Mouse (Mus musculus) adrenal gland, postnatal 25 days (tissue): Measurements from ENCODE around the gene Vsx2. TPM values are rescaled to one million over a fixed set of nuclear protein-coding genes. Genes with fewer than 3 reads are reported as not detected.
A peak's percentile ranks its signal among the peaks of the same experiment; 100 is the strongest.
"Not testable (repeated sequence)": the region's sequence is repeated elsewhere in the genome, so short reads cannot be mapped to it uniquely, and the experiment has no call there.

ENCODE experiments used
- DNase-seq: peaks from one replicate; pipeline ENCODE4 v3.0.0; 2021; ENCODE audit warnings: mixed read lengths
- long read RNA-seq: library from polyadenylated mRNA; stranded (forward); transcript quantifications from one replicate; pipeline ENCODE4 v2.0.0, GENCODE M21; 2021
- total RNA-seq: library from RNA; stranded (reverse); gene quantifications from 2 replicates; pipeline ENCODE4 v1.2.3, GENCODE M21; 2021

The Vsx2 gene
- not detected in 2 replicates for total RNA-seq
- long read RNA-seq = 0 reads

DNA sequence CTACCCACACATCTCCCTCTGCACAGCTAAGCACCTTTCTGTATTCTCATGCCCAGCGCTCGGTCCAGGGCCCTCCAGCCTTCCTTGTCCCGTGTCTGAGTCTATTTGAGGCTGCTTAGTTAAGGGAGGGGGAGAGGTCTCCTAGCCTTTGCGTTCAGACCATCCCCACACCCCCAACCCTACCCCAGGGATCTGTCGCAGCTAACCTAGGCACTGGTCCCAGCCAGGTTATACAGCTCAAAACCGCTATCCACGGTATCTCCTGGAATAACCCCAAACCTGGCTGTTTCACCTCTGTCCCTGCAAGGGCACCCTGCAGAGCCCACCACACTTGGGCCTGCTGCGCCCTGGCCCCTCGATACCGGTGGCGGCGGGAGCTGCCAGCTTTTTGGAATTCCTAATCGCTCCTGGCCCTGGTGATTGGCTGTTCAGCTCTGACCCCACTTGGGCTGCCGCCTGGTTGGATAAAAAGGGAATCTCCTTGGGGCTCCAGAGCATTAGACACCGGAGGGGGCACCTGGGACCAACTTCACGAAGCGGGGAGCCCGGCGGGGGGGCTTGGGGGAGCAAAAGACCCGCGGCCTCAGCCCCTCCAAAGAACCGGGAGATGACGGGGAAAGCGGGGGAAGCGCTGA lies at the start of gene Vsx2:
Vsx2 (plus strand) TSS at position 427 of the 635 bp plus-strand sequence.
- DNase-seq = no peak

DNA sequence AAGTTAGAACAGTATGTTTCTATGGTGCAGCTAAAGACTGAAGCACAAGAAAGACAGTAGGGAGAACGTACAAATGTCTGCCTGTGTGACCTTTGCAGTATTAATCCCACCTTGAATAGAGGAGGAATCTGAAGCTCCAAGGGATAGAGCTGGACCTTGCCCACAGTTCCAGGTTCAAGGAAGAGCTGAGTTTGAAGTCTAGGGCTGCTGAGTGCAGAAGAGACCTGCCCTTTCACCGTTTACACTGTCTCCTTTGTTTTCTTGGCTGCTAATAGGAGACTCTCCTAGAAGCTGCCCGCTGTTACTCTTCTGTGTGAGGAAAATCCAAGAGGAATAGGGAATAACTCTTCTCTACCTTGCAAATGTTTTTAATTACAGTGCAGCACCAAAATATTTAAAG lies 45.8 kb upstream of the Vsx2 start:
- no peak for DNase-seq

DNA sequence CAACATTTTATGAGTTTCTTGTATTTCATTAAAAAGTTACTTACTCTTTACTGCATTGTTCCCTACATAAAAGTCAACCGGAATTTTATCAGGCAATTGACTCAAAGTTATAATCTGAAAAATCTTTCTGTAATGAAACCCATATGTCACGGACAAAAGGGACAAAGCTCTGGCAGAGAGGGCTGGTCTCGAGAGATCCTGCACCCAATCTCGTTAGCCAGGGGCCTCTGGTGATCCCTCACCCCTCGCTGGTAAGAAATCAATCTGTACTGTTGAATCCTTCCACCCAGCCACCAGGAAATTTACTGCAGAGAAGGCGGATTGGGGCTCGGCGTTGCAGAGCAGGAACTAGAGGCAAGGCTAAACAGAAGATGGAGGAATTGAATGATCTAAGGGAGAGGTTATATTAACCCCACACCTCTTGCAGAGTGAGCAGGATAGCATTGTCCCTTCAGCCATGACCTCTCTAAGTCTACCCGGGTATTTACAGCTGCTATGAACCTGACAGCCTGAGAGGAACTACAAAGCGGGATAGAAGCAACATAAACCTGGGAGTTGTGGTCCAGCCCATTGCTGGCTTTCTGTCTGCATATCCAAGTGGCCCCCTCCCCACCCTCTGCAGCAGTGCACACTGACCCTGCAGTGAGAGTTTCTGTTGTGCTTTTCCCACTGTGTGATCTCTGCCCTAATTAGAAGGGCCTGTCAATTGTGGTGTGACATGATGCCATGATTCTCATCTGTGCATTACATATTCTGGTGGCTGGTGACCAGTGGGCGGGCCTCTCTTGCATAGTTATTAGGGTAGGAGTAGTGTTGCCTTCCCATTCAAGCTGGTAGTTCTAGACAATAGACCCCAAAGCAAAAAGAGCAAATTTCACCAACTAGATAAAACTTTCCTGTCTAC lies 45.2 kb upstream of the Vsx2 start:
- no peak for DNase-seq

DNA sequence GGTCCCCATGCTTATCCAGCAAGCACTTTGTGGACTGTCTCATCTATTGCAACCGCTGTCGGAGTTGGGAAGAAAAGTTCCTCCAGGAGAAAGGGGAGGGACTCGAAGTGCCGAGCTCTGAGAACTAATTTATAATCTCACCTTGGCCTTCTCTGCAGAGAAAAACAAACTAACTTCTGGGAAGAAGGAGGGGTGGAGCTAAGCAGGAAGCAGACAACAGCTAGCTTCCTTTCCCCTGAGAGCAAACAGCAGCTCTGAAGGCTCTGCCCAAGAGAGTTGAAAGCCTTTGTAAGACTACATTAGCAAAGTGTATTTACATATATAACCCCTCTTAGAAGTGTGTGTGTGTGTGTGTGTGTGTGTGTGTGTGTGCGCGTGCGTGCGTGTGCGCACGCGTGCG lies 44.1 kb upstream of the Vsx2 start:
- DNase-seq = no peak

DNA sequence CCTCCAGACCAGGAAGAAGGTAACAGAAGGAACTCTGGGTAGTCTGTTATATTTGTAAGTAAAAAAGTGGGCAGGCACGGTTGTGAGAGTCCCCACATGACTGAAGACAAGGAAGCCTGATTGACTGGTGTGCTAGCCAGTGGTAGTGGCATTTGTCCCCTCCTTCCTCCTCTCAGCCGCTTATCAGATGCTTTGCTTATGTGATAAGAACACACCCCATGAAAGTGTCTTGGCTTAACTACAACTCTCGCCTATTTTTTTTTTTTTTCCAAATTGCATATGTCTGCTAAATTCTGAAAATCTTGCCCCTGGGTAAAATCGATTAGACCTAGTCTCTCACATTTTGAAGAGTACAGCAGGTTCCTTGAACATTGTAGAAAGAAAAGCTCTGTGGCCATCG lies 39.1 kb upstream of the Vsx2 start:
- DNase-seq = no peak

DNA sequence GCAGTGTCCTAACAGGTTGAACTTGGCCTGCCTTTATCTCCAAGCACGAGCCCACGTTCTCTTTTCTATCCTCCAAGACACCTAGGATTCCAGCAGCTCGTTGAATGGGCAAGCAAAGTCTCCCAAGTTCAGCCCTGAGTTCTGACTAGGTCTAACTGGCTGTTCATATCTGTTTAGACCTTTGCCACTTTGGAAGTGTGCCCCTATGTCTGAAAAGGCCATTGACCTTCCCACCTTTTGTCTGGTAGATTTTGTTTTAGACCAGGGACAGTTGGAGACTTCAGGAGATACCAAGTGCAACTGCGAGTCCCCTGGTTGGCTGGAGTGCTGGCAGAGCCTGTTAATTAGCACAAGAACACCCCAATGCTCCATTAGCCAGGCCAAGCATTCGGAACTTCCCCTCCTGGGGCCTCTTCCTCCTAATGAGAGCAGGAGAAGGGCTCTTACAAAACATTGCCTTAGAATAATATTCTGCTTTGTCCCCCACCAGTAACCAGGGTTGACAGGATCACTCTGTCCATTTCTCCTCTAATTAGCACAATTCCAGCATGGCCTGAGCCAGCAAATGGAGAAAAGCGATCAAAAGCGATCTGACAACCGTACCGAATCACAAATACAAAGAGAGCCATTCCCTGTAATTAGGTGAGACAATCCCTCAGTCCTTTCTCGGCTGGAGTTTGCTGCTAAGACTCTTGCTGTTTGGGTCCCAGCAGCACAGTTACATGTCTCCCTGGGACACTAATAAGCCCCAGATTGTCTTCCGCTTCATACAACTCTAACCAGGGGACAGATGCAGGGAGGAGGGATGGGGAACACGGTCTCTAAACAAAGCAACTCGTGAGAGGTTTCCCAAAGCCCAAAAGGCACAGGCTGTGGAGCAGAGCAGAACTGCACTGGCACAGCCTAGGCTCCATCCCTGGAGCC lies 37.4 kb upstream of the Vsx2 start:
- no peak for DNase-seq

DNA sequence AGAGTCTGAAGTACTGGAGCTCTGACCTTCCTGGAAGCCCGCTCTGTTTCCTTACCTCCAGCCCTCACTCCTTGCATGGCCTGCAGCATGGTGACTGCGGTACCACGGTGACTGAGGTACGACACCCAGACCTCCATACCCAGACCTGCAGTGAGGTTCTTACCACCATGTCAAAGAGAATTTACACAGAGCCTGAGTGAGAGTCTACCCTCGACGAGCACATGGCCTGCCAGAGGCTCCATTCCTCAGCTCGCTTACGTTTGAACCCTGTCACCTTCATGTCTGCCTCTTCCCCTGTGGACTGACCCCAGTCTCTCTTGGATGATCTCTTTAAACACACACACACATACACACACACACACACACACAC lies 36.7 kb upstream of the Vsx2 start:
- DNase-seq = no peak

DNA sequence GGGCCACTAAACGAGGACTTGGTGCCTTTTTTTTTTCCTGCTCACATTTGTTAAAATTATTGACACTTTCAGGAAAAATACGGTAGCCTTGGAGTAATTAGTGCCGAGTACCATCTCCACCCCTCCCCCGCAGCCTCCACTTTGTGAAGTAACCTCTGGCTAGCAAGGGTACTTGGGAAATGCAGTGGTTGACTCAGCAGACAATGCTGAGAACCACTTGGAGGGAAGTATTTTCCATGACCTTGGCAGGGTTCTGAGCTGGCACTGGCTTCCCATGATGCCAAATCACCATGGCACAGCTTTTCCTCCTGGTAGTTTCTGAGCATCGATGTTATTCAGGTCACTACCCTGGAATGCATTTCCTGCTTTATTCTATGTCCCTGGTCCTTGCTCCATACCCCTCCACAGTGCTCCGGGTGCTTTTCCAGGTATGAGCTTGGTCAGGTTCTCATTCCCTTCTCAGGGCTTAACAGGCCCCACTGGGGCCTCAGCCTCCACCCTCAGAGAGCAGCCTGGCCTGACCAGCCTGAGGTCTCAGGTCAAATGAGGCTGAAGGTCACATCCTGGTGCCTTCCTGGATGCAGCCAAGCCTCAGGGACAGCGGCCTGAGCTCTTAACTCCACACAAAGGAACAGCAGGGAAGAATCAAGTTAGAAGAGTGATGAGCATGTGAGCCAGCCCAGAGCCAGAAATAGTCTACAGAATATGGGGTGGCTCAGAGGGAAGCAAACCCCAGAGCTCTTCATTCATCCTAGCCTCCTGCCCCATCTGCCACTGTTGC lies 35.7 kb upstream of the Vsx2 start:
- DNase-seq = peak; percentile 65

DNA sequence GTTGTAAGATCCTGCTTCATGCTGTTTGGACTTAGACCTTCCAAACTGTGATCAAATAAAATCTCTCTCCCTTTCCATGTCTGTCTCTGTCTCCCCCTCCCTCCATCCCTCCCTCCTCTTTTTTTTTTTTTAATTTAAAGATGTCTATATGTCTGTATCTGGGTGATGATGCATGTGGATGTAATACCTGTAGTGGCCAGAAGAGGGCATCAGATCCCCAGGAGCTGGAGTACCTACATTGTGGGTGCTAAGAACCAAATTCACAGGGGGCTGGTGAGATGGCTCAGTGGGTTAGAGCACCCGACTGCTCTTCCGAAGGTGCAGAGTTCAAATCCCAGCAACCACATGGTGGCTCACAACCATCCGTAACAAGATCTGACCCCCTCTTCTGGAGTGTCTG lies 30.0 kb upstream of the Vsx2 start:
- DNase-seq = not testable (repeated sequence)

DNA sequence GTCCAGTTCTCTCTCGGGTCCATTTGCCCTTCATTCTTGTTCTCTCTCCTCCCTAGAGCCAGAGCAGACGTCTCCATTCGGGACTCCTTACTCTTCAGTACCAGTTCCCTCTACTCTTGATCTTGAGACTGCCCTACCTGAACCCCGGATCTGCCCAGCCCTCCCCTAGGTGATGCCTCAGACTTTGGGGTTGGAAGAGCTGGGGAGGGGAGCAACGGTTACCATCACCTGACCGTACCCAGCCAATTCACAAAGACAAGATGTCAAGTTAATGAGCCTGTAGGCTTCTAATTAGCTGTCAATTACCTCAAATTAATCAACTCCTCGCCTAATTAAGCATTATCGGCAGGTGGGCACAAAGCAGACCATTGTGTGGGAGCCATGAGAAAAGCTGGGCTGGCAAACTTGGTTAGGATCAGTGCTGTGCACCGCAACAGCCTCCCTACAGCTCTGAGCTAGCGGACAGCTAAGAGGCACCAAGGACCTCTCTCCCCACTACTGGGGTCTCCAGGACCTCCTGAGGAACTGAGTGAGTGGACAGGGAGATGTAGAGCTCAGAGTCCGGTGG lies 28.1 kb upstream of the Vsx2 start:
- no peak for DNase-seq

DNA sequence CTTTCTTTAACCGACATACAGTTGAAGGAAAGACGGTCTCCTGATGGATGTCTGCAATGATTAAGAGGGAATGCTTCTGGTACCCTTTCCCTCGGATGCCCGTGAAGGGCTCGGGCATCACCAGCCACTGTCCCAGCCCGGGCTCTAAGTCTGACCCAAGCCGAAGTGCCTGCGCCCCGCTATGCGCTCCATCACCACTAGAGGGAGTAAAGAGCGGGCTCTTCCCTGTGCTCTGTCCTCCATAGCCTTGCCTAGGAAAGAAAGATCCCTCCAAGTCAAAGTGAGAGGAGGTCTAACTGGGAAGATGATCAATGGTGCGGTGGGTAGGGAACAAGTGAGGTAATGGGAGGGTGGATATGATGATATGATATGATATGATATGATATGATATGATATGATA lies 23.5 kb upstream of the Vsx2 start:
- DNase-seq = peak; percentile 70

DNA sequence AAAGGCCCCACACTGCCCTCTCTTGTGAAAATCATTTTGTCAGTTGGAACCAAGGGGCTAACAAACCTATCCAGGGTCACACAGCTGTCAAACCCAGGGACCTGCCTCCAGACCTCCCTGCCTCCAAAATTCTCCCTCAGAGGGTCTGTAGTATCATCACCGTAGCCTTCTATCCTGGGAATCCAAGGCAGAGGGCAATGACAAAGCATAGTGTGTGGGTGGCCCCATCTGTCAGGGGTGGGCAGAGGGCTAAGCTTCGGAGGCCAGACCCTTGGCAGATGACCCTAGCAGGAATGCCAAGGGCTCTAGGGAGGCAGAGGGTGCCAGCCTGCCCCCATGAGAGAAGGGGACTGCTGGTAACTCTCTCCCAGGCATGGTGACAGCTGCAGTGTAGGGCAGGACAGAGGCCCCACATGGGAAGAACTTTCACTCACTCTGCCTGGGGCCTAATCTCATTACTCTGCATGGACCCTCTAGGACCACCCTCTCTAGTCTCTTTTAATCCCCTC lies 22.9 kb upstream of the Vsx2 start:
- DNase-seq = no peak

DNA sequence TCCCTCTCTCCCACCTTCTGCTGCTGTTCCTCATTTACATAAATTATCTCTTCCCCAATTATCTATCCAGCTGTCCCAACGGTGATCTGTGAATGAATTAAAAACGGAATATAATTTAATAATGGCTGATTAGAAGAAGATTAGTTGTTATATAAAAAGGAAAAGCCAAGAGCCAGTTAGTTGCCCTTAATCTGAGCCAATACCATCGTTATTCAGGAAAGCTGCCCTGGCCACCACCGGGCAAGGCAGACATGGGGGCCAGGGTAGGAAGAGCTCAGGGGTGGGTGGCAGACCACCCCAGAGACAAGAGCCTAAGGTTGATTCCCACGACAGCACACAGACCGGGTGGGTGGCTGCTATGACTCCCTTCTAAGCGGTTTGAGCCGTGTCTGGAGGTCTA lies 21.3 kb upstream of the Vsx2 start:
- DNase-seq = no peak

DNA sequence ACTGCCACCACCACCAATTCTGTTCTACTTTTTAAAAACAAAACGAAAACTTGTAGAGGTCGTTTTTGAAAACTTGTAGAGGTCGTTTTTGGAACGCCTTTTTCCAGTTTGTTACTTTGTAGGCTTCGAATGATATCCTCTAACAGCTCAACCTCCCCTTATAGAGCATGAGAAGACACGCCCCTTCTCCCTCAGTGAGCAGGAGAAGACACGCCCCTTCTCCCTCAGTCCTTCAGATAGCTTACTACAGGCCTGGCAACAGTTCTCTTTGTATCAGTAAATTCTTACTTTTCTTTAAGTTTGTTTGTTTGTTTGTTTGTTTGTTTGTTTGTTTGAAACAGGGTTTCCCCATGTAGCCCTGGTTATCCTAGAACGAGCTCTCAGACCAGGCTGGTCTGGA lies 14.3 kb upstream of the Vsx2 start:
- no peak for DNase-seq

DNA sequence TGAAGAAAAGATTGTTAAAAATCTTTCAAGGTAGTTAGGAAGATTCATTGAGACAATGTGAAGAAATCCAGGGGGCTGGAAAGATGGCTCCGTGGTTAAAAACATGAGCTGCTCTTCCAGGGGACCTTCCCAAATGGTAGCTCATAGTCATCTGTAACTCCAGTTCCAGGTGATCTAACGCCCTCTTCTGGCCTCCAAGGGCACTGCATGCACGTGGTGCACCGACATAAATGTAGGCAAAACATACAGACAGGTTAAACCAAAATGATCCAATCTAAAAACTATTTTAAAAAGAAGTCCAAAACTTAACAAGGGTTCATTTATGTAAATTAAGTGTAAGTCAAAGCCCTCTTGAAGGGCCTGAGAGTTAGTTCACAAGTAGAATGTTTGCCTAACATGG lies 7.0 kb upstream of the Vsx2 start:
- no peak for DNase-seq

DNA sequence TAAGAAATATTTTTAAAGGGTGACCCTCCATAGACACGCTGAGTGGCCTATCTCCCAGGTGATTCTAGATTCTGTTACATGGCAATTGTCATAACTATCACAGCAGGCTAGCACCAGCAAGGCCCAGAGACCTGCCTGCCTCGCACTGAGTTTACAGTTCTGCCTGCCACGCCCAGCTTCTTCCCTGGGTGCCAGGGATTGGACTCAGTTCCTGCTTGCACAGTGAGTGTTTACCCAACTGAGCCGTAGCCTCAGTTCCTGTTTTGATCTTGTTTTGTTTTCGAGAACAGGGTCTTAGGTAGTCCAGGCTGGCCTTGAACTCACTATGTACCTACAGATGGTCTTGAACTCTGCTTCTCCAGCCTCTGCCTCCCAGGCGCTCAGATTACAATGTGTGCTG lies 2.0 kb upstream of the Vsx2 start:
- no peak for DNase-seq

DNA sequence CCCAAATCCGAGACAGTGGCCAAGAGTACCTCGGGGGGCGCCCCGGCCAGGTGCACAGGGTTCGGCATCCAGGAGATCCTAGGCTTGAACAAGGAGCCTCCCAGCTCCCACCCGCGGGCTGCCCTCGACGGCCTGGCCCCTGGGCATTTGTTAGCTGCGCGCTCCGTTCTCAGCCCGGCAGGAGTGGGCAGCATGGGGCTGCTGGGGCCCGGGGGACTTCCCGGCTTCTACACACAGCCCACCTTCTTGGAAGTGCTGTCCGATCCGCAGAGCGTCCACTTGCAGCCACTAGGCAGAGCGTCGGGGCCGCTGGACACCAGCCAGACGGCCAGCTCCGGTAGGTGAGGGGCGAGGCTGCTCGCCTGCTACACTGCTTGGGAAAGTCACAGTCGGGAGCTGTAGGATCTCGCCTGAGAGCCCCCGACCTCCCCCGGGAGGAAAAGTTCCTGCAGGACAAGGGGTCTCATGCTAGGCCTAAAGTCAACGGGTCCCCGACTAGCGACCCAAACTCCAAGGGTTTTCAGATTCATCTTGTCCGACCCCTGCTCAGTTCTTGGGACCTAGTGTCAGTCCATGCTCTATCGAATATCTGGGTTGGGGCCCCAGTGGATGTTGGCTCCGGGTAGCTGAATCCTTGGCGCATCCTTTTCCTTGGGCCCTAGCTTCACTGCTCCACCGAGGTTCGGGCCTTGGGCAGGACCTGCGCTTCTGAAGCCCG lies 573 bp downstream of the Vsx2 start:
- DNase-seq = no peak

DNA sequence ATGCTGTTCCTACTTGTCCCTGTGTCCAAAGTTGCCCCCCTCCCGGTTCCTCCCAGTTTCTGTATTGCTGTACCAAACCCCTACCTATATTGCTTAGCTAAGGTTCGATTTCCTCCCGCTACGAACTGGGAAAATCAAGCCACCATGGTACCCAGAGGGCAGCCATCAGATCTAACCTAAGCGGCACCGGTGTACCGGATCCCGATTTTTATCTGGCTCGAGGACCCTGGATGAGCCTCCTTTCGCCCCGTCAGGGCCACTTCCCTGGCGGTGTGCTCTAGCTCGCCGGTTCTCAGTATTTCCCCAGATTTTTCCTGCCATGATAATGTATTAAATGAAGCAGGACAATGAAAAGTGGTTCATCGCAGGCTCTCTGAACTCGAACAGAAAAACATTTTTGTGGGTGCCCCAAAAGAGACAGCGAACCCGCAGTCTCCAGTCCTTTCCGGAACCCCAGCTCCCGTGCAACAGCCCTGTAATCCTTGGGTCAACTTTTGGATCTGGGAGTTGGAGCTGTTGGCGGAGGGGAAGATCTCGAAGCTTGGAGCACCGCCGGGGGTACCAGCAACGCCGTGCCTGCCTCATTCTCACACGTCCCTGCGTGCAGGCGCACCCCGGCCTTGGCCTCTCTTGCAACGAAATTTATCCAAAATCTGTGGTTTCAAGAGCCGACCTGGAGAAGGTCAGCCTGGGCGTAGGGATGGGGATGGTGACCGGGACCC lies 1.3 kb downstream of the Vsx2 start:
- peak; percentile 11 for DNase-seq

DNA sequence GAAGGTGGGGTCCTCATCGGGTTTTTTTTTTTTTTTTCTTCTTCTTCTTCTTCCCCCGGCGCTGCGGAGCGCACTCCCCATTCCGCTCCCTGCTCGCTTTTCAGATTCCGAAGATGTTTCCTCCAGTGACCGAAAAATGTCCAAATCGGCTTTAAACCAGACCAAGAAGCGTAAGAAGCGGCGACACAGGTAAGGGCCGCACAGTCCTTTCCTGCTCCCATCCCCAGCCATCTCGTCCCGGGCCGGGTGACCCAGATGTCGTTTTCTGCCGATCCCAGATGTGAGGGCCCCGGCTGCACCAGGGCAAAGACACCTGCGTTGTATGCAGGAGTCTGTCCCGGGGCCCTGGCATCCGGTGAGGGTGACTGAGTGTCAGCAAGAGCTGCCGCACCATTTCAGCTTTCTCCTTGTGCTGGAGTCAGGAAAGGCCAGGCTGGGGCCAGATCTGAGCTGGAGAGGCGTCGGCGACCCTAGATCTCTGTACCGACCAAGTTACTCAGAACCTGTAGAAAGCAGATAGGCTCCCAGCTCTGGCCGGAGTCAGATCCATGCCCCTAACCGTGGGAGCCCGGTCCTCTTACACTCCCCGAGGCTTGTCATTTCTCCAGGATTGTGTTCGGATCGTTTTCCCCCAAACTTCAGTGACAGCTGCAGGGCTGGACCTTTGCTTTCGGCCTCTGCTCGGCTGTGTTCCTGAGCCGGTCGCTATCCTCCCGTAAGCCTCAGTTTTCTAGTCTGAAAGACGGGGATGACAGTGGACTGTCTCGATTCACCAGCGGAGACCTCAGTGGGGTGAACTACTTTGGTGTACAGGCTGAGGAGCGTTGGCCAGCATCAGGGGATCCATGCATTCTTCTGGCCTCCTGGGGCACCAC lies 2.1 kb downstream of the Vsx2 start:
- DNase-seq = no peak
